Mouse (Mus musculus): ENCODE data around the gene Foxn2. TPM values are rescaled to one million over a fixed set of nuclear protein-coding genes. Genes with fewer than 3 reads are reported as not detected.

The Foxn2 gene
- total RNA-seq, 2 experiments from 2014 or later = 11.7 to 12.9 TPM

DNA sequence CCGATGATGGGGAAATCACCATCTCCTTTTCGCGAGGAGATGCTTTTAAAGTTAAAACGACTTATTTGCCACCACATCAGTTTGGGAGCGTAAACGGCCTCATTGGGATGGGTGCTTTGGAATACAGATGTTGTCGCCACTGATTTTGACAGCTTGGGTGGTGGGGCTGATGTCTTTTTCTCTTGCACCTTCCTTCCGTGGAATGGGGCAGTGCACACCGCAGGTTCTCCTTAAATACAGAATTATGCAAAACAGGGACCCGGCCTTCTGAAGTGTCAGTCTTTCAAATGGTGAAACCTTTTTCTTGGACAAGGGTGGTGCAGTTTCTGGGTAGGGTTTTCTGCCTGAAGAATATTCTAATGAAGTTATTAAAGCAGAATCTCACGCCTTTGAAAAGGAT lies 90.2 kb downstream of the Foxn2 start:
- intact Hi-C loops (cut with DNase I; ENCODE audit: low total_unique reads) = no loop called here
- no peak for DNase-seq

DNA sequence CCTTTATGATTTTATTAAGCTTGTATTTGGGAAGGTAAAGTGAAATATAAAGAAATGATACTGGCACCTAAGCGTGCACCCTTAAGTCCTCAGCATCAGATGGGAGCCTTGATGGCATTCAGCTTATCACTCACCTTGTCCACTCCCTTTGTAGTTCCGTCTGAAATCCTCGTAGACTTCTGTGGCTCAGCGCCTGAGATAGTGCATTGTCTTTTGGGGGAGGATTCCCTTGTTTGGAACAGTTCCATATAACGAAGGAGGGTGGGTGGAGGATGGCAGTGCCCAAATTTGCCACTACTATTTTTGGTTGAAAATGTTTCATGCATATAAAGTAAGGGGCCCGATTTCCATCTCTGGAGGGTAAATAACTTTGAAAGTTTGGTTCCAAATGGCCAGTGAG lies 90.7 kb downstream of the Foxn2 start:
- DNase-seq = no peak
- intact Hi-C loops (cut with DNase I; ENCODE audit: low total_unique reads) = no loop called here

DNA sequence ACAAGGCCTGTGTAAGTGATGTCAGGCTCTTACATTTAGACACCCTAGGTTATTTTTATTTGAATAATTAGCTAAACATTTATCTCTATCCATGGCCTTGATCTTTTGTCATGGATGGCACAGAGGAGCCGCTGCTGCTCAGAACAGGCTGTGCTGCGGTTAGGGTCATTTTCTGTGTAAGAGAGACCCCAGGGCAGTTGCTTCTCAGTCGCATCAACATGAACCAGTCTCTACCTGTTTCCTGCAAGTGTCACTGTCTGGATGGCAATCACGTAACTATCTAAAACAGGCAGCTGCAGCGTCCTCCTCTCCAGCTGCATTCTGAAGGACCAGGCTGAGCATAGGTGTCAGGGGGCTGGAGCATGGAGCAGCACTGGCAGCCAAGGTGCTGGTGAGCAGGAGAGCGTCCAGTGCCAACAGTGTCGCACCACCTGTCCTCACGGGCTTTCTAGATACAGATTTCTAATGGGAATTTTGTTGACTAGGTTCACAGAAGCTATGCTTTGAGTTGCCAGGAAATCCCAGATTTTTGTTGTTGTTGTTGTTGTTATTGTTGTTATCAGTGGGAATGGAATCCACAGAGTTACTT lies 97.4 kb downstream of the Foxn2 start:
- intact Hi-C loops (cut with DNase I; ENCODE audit: low total_unique reads) = no loop called here
- DNase-seq = no peak

Other genes with a start within 250 kb of the Foxn2 start
- 1 to 10 TPM; 6.1 to 6.6 TPM for gene Ppp1r21, start 89.4 kb downstream of the Foxn2 start, total RNA-seq (2021)
- gene Ston1, start 157.0 kb downstream of the Foxn2 start, total RNA-seq (2021) = 10 to 100 TPM; 18.5 to 18.9 TPM
- not detected for gene Gtf2a1l, start 227.9 kb downstream of the Foxn2 start, total RNA-seq (2021)